Comparison of ENCODE assay signal across 11 mouse cellular contexts in the genomic region with DNA sequence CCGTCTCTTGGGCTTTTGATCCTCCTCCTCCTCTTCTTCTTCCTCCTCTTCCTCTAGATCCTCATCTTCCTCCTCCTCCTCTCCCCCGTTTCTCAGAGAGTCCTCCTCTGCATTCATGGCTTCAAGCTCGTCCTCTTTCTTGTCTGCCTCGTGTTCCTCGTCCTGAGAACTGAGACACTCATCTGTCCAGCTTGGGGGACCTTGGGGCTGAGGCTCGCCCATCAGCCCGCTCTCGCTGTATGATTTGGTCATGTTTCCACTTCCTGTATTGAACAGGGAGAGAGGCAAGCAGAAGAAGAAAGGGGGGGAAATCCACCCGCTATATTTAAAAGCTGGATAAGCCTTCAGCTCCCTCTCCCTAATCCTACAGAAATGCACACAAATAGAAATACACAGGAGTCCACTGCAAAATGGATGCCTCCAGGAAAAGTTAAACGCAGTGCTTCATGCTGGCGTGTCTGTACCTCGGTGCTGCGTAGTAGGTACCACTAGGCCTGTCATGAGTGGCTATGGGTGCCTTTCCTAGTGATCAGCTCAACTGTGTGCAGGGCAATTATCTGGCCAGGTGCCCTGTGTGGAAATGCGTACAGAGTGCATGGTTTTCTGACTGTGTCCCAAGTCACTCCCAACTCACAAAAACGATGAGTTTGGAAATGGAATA. TPM values are rescaled to one million over a fixed set of nuclear protein-coding genes. Genes with fewer than 3 reads are reported as not detected.
DNase-seq lines count a peak whose midpoint lies in the region; ATAC-seq lines count a peak whose summit lies in the region.
"Had no signal": no experiment of that assay in that cellular context is flagged by ENCODE, and none has a peak within 500 bp of the region (broad histone marks: within the 10 kb centered on the region; RNA-seq: fewer than 3 reads in every experiment).

No protein-coding gene starts in this region.

- no peaks in the 10 kb centered on the region for H3K9me3 ChIP-seq in embryonic facial prominence, embryonic 10.5 days
- H3K9me3 ChIP-seq in hindbrain, embryonic 16.5 days (ENCODE audit: control insufficient read depth, low read length) = no peaks in the 10 kb centered on the region
- H3K9me3 ChIP-seq in neural tube, embryonic 14.5 days (ENCODE audit: control insufficient read depth, low read length) = no peaks in the 10 kb centered on the region
- H3K9me3 ChIP-seq in heart, embryonic 12.5 days (replicated peaks) = no peaks in the 10 kb centered on the region
- H3K9me3 ChIP-seq: liver, embryonic 12.5 days had no signal

- peaks cover 38% of the 10 kb centered on the region for H3K4me1 ChIP-seq in embryonic facial prominence, embryonic 10.5 days
- peaks cover 15% of the 10 kb centered on the region for H3K4me1 ChIP-seq in hindbrain, embryonic 16.5 days (ENCODE audit: control insufficient read depth, insufficient read depth, low read depth, low read length)
- H3K4me1 ChIP-seq in neural tube, embryonic 14.5 days (ENCODE audit: control insufficient read depth, insufficient read depth, low read length) = peaks cover 13% of the 10 kb centered on the region; the same call in 1 of the 2 replicates
- peaks cover 13% of the 10 kb centered on the region for H3K4me1 ChIP-seq in heart, embryonic 12.5 days (replicated peaks)
- H3K4me1 ChIP-seq: liver, embryonic 12.5 days had no signal

- 10% methylated on average over 15 of the region's 15 CpGs for WGBS in embryonic facial prominence, embryonic 10.5 days
- 7% methylated on average over 15 of the region's 15 CpGs for WGBS in hindbrain, embryonic 16.5 days
- 8% methylated on average over 15 of the region's 15 CpGs for WGBS in neural tube, embryonic 14.5 days
- WGBS in heart, embryonic 12.5 days = 18% methylated on average over 15 of the region's 15 CpGs

- DNase-seq in frontal cortex, postnatal 25 days (ENCODE audit: low spot score in 2 of 2) = no peak
- DNase-seq in embryonic facial prominence, embryonic 10.5 days (ENCODE audit: low spot score) = no peak
- DNase-seq in gastrocnemius, postnatal 4 days (ENCODE audit: low spot score in 2 of 2) = no peak
- DNase-seq in lung, postnatal 14 days = no peak

- peak; percentile 22 for ATAC-seq in frontal cortex, adult (ENCODE audit: low TSS enrichment)
- no peak for ATAC-seq in hindbrain, embryonic 16.5 days
- ATAC-seq in neural tube, embryonic 14.5 days (ENCODE audit: low read depth) = no peak
- ATAC-seq in heart, embryonic 12.5 days (ENCODE audit: insufficient number of reproducible peaks, low FRiP score) = no peak

- peak overlapping the region; percentile 61 for H3K9ac ChIP-seq in hindbrain, embryonic 16.5 days (ENCODE audit: low read depth, low read length)
- peak overlapping the region; percentile 53 for H3K9ac ChIP-seq in neural tube, embryonic 14.5 days (replicated peaks; ENCODE audit: low read depth, low read length)
- H3K9ac ChIP-seq in heart, embryonic 12.5 days = no peak overlapping the region
- H3K9ac ChIP-seq: liver, embryonic 12.5 days had no signal

- H3K4me3 ChIP-seq in embryonic facial prominence, embryonic 10.5 days = peak overlapping the region; percentile 57
- H3K4me3 ChIP-seq in hindbrain, embryonic 16.5 days (ENCODE audit: low read length) = peak overlapping the region; percentile 50
- H3K4me3 ChIP-seq in neural tube, embryonic 14.5 days (ENCODE audit: low read depth, low read length) = peak overlapping the region; percentile 41
- no peak overlapping the region for H3K4me3 ChIP-seq in heart, embryonic 12.5 days
- H3K4me3 ChIP-seq: myocyte had no signal

- no peak overlapping the region; the same call in 1 of the 2 replicates for H3K27ac ChIP-seq in embryonic facial prominence, embryonic 10.5 days (replicated peaks)
- peak overlapping the region; percentile 70 for H3K27ac ChIP-seq in hindbrain, embryonic 16.5 days (ENCODE audit: low read depth, low read length)
- peak overlapping the region; percentile 66; the same call in 1 of the 2 replicates for H3K27ac ChIP-seq in neural tube, embryonic 14.5 days (ENCODE audit: low read depth, low read length)
- H3K27ac ChIP-seq in heart, embryonic 12.5 days (ENCODE audit: poor library complexity, severe bottlenecking) = no peak overlapping the region
- H3K27ac ChIP-seq: liver, embryonic 12.5 days had no signal

- peak overlapping the region; percentile 85 for H3K4me2 ChIP-seq in hindbrain, embryonic 16.5 days (ENCODE audit: low read length)
- H3K4me2 ChIP-seq in neural tube, embryonic 14.5 days (ENCODE audit: low read depth, low read length) = peak overlapping the region; percentile 71
- H3K4me2 ChIP-seq in heart, embryonic 12.5 days = no peak overlapping the region

- H3K36me3 ChIP-seq in embryonic facial prominence, embryonic 10.5 days (replicated peaks) = no peaks in the 10 kb centered on the region
- no peaks in the 10 kb centered on the region for H3K36me3 ChIP-seq in hindbrain, embryonic 16.5 days (ENCODE audit: control insufficient read depth, insufficient read depth, low read length)
- no peaks in the 10 kb centered on the region for H3K36me3 ChIP-seq in neural tube, embryonic 14.5 days (ENCODE audit: control insufficient read depth, insufficient read depth, low read length)
- no peaks in the 10 kb centered on the region for H3K36me3 ChIP-seq in heart, embryonic 12.5 days
- H3K36me3 ChIP-seq: liver, embryonic 12.5 days had no signal

- peaks cover 94% of the 10 kb centered on the region for H3K27me3 ChIP-seq in embryonic facial prominence, embryonic 10.5 days (replicated peaks; ENCODE audit: low read depth, poor library complexity, severe bottlenecking)
- H3K27me3 ChIP-seq in hindbrain, embryonic 16.5 days (replicated peaks; ENCODE audit: control insufficient read depth, insufficient read depth, low read length) = peaks cover 10% of the 10 kb centered on the region
- H3K27me3 ChIP-seq in neural tube, embryonic 14.5 days (ENCODE audit: control insufficient read depth, insufficient read depth, low read length) = peaks cover 17% of the 10 kb centered on the region
- peaks cover 57% of the 10 kb centered on the region for H3K27me3 ChIP-seq in heart, embryonic 12.5 days (replicated peaks)

RNA-seq across cellular contexts. Expression of gene Neurod1, which starts 1.6 kb away (rescaled TPM):
- polyA plus RNA-seq in embryonic facial prominence, embryonic 10.5 days (2016; fragmentation: Nextera tagmentation; extraction: Ambion mirVana) = 25.1 and 28.7 TPM in 2 replicates
- 42.8 and 49.2 TPM in 2 replicates for polyA plus RNA-seq in hindbrain, embryonic 16.5 days (2015; fragmentation: Nextera tagmentation; extraction: Ambion mirVana)
- 23.6 and 24.1 TPM in 2 replicates for polyA plus RNA-seq in neural tube, embryonic 14.5 days (2014; fragmentation: Nextera tagmentation; extraction: Ambion mirVana)
- not detected for total RNA-seq in gastrocnemius, postnatal 4 days (2021)
- not detected in 2 replicates for polyA plus RNA-seq in heart, embryonic 12.5 days (2016; fragmentation: Nextera tagmentation; extraction: Ambion mirVana)
- polyA plus RNA-seq: erythroblast, embryonic 14.5 days; liver, embryonic 12.5 days; myocyte had no signal

RNA-seq across cellular contexts. Expression of gene Cerkl, which starts 1.7 kb away (rescaled TPM):
- polyA plus RNA-seq in embryonic facial prominence, embryonic 10.5 days (2016; fragmentation: Nextera tagmentation; extraction: Ambion mirVana) = 4.5 and 5.2 TPM in 2 replicates
- polyA plus RNA-seq in hindbrain, embryonic 16.5 days (2015; fragmentation: Nextera tagmentation; extraction: Ambion mirVana) = 2.1 and 2.6 TPM in 2 replicates
- polyA plus RNA-seq in neural tube, embryonic 14.5 days (2014; fragmentation: Nextera tagmentation; extraction: Ambion mirVana) = 1.4 and 1.6 TPM in 2 replicates
- 1 to 10 TPM in 1 of 2 experiments, under 1 TPM in 1; 0.86 to 1.2 TPM for total RNA-seq in gastrocnemius, postnatal 4 days (2021)
- 0.89 TPM in 1 of 2 replicates, not detected in the other for polyA plus RNA-seq in heart, embryonic 12.5 days (2016; fragmentation: Nextera tagmentation; extraction: Ambion mirVana)
- polyA plus RNA-seq: myocyte had no signal

Comparison
In these comparisons a context has a peak if more than half of its experiments do, and no peak if none do; other contexts are left out.
1. H3K27ac ChIP-seq: peak in hindbrain, embryonic 16.5 days (single experiment) and neural tube, embryonic 14.5 days (single experiment); none in embryonic facial prominence, embryonic 10.5 days (single experiment) and heart, embryonic 12.5 days (single experiment).
2. RNA of gene Neurod1, which starts 1.6 kb away (polyA plus RNA-seq): 42.8 to 49.2 TPM in hindbrain, embryonic 16.5 days, 25.1 to 28.7 TPM in embryonic facial prominence, embryonic 10.5 days and 23.6 to 24.1 TPM in neural tube, embryonic 14.5 days; not detected in heart, embryonic 12.5 days; every median in the first group is over 10 times any median in the second.